Mouse (Mus musculus): ENCODE measurements around the gene Proca1. TPM values are rescaled to one million over a fixed set of nuclear protein-coding genes. Genes with fewer than 3 reads are reported as not detected.

Gene Proca1
- polyA plus RNA-seq (2014; fragmentation: Nextera tagmentation; extraction: Ambion mirVana) = 1.2 and 1.7 TPM in 2 replicates

DNA sequence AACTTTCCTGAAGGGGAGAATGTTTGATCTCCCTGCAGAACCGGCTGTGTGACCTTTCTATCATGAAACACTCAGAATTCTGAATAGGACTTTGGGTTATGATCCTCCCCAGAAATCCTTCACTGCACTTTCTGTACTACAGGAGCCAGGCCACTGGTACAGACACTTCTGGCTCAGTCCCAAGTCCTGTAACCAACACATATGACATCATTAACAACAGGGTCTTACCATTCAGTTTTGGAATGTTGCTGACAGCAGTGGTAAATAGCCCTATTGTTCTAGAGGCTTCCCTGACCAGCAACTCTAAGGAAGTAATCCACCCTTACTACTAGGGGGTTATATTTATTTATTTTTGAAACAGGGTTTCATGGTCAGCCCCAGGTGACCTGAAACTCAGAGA lies at the start of gene Proca1:
Gene Proca1, plus strand, starts transcription at position 280 of the 400 bp plus-strand sequence.
- Histone ChIP-seq H3K4me3 (ENCODE audit: low read depth, low read length) (no peak within 1 kb of the TSS), H3K27me3 (ENCODE audit: control insufficient read depth, insufficient read depth, low read length) (no peaks in the 10 kb centered on the region), H3K4me2 (ENCODE audit: low read depth, low read length) (no peak within 1 kb of the TSS), H3K27ac (replicated peaks; ENCODE audit: low read depth, low read length) (no peak within 1 kb of the TSS), H3K36me3 (replicated peaks; ENCODE audit: control insufficient read depth, insufficient read depth, low read depth, low read length) (peaks cover 3% of the 10 kb centered on the region; the same call in 1 of the 2 replicates), H3K4me1 (ENCODE audit: control insufficient read depth, insufficient read depth, low read length) (no peaks in the 10 kb centered on the region; the same call in 1 of the 2 replicates), H3K9ac (replicated peaks; ENCODE audit: low read length) (no peak within 1 kb of the TSS), H3K9me3 (replicated peaks; ENCODE audit: control insufficient read depth, low read length) (no peaks in the 10 kb centered on the region)
- DNase-seq (ENCODE audit: low spot score) (no peak), ATAC-seq (replicated peaks; ENCODE audit: insufficient number of reproducible peaks, low FRiP score, low TSS enrichment, low read depth) (no peak)
- 96% methylated on average over 1 of the region's 1 CpGs for WGBS

DNA sequence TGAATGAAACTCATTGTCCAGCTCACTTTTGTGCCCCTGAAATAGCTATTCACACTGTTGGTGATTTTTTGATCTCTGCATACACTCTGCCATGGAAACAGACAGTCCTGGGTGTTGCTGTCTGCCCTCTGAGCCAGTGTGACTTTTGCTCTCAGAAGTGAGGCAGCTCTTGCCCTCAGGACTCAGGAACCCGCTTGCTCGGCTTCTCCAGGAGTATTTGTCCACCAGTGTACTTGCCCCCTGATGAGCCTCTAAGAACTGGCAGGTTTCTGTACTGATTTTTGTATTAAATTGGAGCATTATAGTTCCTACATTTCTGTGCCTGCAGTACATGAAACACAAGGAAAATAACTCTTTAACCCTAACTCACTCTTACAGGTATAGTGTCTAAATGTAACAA lies 49.7 kb upstream of the Proca1 start:
- H3K36me3 ChIP-seq (replicated peaks; ENCODE audit: control insufficient read depth, insufficient read depth, low read depth, low read length) = peaks cover 2% of the 10 kb centered on the region
- DNase-seq (ENCODE audit: low spot score) = no peak

DNA sequence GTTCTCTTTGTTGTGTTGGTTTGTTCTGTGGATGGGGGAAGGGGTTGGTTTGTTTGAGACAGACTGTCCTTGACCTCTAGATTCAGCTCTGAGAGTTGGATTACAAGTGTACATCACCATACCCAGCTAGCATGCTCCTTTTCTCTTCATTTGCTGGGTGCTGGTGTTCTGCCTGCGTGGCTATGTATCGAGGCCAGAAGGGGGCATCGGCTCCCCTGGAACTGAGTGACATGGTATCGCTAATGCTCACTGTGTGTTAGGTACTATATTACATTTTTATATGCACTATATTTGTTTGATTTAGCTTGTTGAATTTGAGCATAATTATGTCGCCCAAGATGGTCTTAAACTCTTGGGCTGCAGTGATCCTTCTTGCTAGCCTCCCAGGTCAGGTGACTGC lies 47.0 kb upstream of the Proca1 start:
- Histone ChIP-seq H3K9me3 (replicated peaks; ENCODE audit: control insufficient read depth, low read length) (no peaks in the 10 kb centered on the region), H3K4me3 (ENCODE audit: low read depth, low read length) (no peak overlapping the region), H3K4me1 (ENCODE audit: control insufficient read depth, insufficient read depth, low read length) (no peaks in the 10 kb centered on the region), H3K9ac (replicated peaks; ENCODE audit: low read length) (no peak overlapping the region), H3K27me3 (ENCODE audit: control insufficient read depth, insufficient read depth, low read length) (no peaks in the 10 kb centered on the region), H3K36me3 (replicated peaks; ENCODE audit: control insufficient read depth, insufficient read depth, low read depth, low read length) (peaks cover 8% of the 10 kb centered on the region), H3K27ac (replicated peaks; ENCODE audit: low read depth, low read length) (no peak overlapping the region), H3K4me2 (ENCODE audit: low read depth, low read length) (no peak overlapping the region)
- no peak for DNase-seq (ENCODE audit: low spot score)
- 88% methylated on average over 5 of the region's 5 CpGs for WGBS
- ATAC-seq (replicated peaks; ENCODE audit: insufficient number of reproducible peaks, low FRiP score, low TSS enrichment, low read depth) = no peak

More for the DNA sequence above, 49.7 kb upstream of the Proca1 start:
- no peaks in the 10 kb centered on the region for H3K27me3 ChIP-seq (ENCODE audit: control insufficient read depth, insufficient read depth, low read length)
- ATAC-seq (replicated peaks; ENCODE audit: insufficient number of reproducible peaks, low FRiP score, low TSS enrichment, low read depth) = no peak
- no peaks in the 10 kb centered on the region for H3K4me1 ChIP-seq (ENCODE audit: control insufficient read depth, insufficient read depth, low read length)
- H3K4me2 ChIP-seq (ENCODE audit: low read depth, low read length) = no peak overlapping the region
- 90% methylated on average over 2 of the region's 2 CpGs for WGBS
- H3K9ac ChIP-seq (replicated peaks; ENCODE audit: low read length) = no peak overlapping the region
- H3K27ac ChIP-seq (replicated peaks; ENCODE audit: low read depth, low read length) = no peak overlapping the region
- no peak overlapping the region for H3K4me3 ChIP-seq (ENCODE audit: low read depth, low read length)
- H3K9me3 ChIP-seq (replicated peaks; ENCODE audit: control insufficient read depth, low read length) = no peaks in the 10 kb centered on the region

DNA sequence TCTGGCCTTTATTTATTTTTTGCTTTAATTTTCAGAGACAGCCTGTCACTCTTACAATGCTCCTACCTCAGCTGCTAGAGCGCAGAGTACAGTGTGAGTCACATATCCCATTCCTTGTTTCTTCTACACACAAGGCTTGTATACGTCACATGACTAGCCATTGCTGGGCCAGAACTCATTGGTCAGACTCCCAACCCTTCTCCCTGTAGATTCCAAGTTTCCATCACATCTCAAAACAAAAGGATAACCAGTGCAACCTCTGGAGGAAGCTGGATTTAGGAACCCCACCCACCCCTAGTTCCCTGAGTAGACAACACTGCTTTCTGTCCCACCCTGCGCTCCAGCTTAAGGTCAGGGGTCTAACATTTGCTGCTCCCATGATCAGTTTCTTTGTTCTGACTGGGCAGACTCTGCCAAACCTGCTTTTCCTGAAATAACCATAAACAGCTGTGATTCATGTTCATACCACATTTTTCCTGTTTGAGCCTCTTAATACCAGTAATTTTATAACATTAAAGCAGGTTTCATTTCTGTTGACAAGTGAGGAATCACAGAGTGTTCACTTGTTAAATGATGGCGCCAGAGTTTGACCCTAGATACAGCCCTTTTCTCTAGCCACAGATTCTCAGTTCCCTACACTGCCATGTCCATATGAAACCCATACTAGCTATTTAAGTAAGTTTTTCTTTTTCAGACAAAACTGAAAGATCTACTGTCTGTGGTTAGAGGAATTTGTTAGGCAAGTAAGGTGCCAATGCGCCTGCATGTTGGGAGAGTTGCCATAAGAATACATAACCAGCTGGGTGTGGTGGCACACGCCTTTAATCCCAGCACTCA lies 46.3 kb upstream of the Proca1 start:
- Histone ChIP-seq H3K9ac (replicated peaks; ENCODE audit: low read length) (no peak overlapping the region), H3K27ac (replicated peaks; ENCODE audit: low read depth, low read length) (no peak overlapping the region), H3K36me3 (replicated peaks; ENCODE audit: control insufficient read depth, insufficient read depth, low read depth, low read length) (peaks cover 8% of the 10 kb centered on the region), H3K27me3 (ENCODE audit: control insufficient read depth, insufficient read depth, low read length) (no peaks in the 10 kb centered on the region), H3K4me1 (ENCODE audit: control insufficient read depth, insufficient read depth, low read length) (no peaks in the 10 kb centered on the region), H3K4me2 (ENCODE audit: low read depth, low read length) (no peak overlapping the region), H3K4me3 (ENCODE audit: low read depth, low read length) (no peak overlapping the region), H3K9me3 (replicated peaks; ENCODE audit: control insufficient read depth, low read length) (no peaks in the 10 kb centered on the region)
- ATAC-seq (replicated peaks; ENCODE audit: insufficient number of reproducible peaks, low FRiP score, low TSS enrichment, low read depth) (no peak), DNase-seq (ENCODE audit: low spot score) (no peak)
- WGBS = 90% methylated on average over 6 of the region's 6 CpGs

DNA sequence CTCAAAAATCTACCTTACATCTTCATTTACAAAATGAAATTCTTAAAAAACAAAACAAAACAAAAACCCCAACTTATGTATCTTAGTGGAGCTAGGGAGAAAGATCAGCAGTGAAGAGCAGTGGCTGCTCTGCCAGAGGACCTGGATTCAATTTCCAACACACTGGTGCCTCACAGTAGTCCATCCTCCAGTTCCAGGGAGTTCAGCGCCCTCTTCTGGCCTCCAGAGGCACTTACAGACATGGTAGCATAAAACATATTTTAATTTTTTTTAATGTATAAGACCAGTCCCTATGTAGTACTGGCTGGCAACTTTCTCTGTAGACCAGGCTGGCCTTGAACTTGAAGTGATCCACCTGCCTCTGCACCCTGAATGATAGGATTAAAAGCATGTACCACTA lies 42.0 kb upstream of the Proca1 start:
- DNase-seq (ENCODE audit: low spot score) = peak; percentile 47

DNA sequence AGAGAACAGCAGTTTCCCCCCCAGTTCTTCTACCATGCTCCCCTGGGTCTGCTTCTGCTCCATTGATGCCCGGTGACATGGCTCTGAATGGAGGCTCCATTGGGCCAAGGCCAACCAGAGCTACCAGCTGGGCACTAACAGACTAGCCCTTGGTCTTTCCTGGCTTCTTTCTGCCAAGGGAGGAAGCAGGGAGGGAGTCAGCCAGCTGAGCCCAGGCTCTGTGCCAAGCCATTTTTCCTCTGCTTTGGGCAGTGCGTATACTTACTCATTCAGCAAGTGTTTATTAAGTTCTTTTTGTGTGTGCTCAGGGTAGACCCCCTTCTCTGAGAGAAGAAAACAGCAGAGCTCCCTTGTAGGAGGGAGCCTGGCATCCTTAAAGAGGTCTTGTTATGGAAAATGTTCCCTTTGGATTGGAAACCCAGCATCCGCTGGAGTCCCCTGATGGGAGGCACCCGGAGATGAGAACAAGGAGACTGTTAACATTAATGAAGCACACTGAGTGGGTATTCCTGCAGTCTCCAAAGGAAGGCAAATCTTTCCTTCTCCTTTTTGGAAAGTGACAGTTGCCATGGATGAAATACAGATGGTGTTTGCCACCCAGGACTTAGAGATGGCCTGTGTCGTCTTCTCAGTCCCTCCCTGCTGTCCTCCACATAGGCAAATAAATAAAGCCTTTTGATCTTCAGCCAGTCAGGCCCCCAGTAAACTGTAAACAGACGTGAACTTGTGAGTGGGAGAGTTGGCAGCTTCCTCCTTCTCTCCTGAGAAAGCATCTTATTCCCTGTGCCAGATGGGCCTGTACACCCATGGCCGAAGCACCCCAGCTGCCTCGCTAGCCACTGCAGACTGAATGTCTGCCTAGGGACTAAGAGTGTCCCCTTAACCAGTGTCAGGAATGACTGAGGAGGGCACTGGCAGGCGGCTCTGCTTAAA lies 40.6 kb upstream of the Proca1 start:
- H3K4me2 ChIP-seq (ENCODE audit: low read depth, low read length) = no peak overlapping the region
- no peaks in the 10 kb centered on the region for H3K27me3 ChIP-seq (ENCODE audit: control insufficient read depth, insufficient read depth, low read length)
- no peak for ATAC-seq (replicated peaks; ENCODE audit: insufficient number of reproducible peaks, low FRiP score, low TSS enrichment, low read depth)
- H3K9ac ChIP-seq (replicated peaks; ENCODE audit: low read length) = no peak overlapping the region
- no peak overlapping the region for H3K27ac ChIP-seq (replicated peaks; ENCODE audit: low read depth, low read length)
- no peaks in the 10 kb centered on the region for H3K9me3 ChIP-seq (replicated peaks; ENCODE audit: control insufficient read depth, low read length)
- no peaks in the 10 kb centered on the region; the same call in 1 of the 2 replicates for H3K4me1 ChIP-seq (ENCODE audit: control insufficient read depth, insufficient read depth, low read length)
- H3K4me3 ChIP-seq (ENCODE audit: low read depth, low read length) = no peak overlapping the region
- 78% methylated on average over 9 of the region's 9 CpGs for WGBS
- DNase-seq (ENCODE audit: low spot score) = no peak
- peaks cover 15% of the 10 kb centered on the region for H3K36me3 ChIP-seq (replicated peaks; ENCODE audit: control insufficient read depth, insufficient read depth, low read depth, low read length)

More for the DNA sequence above, 42.0 kb upstream of the Proca1 start:
- Histone ChIP-seq H3K36me3 (replicated peaks; ENCODE audit: control insufficient read depth, insufficient read depth, low read depth, low read length) (peaks cover 13% of the 10 kb centered on the region), H3K4me1 (ENCODE audit: control insufficient read depth, insufficient read depth, low read length) (no peaks in the 10 kb centered on the region), H3K4me2 (ENCODE audit: low read depth, low read length) (no peak overlapping the region), H3K27ac (replicated peaks; ENCODE audit: low read depth, low read length) (no peak overlapping the region), H3K4me3 (ENCODE audit: low read depth, low read length) (no peak overlapping the region), H3K27me3 (ENCODE audit: control insufficient read depth, insufficient read depth, low read length) (no peaks in the 10 kb centered on the region), H3K9ac (replicated peaks; ENCODE audit: low read length) (no peak overlapping the region), H3K9me3 (replicated peaks; ENCODE audit: control insufficient read depth, low read length) (no peaks in the 10 kb centered on the region)
- no peak for ATAC-seq (replicated peaks; ENCODE audit: insufficient number of reproducible peaks, low FRiP score, low TSS enrichment, low read depth)
- WGBS = 28% methylated on average over 1 of the region's 1 CpGs

DNA sequence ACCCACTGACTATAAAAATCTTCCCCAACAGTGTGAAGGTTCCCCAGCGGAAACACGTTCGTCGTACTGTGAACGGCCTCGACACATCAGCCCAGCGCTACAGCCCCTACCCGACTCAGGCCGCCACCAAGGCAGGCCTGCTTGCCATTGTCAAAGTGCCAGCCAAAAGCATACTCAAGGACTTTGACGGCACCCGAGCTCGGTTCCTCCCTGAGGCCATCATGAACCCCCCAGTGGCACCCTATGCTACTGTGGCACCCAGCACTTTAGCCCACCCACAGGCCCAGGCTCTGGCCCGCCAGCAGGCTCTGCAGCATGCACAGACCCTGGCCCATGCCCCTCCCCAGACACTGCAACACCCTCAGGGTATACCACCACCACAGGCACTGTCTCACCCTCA lies 39.4 kb upstream of the Proca1 start:
- no peak overlapping the region for H3K4me3 ChIP-seq (ENCODE audit: low read depth, low read length)
- ATAC-seq (replicated peaks; ENCODE audit: insufficient number of reproducible peaks, low FRiP score, low TSS enrichment, low read depth) (no peak), DNase-seq (ENCODE audit: low spot score) (no peak)
- H3K9me3 ChIP-seq (replicated peaks; ENCODE audit: control insufficient read depth, low read length) = no peaks in the 10 kb centered on the region
- peaks cover 15% of the 10 kb centered on the region for H3K36me3 ChIP-seq (replicated peaks; ENCODE audit: control insufficient read depth, insufficient read depth, low read depth, low read length)
- no peak overlapping the region for H3K4me2 ChIP-seq (ENCODE audit: low read depth, low read length)
- no peaks in the 10 kb centered on the region for H3K27me3 ChIP-seq (ENCODE audit: control insufficient read depth, insufficient read depth, low read length)
- no peak overlapping the region for H3K9ac ChIP-seq (replicated peaks; ENCODE audit: low read length)
- no peak overlapping the region for H3K27ac ChIP-seq (replicated peaks; ENCODE audit: low read depth, low read length)
- no peaks in the 10 kb centered on the region; the same call in 1 of the 2 replicates for H3K4me1 ChIP-seq (ENCODE audit: control insufficient read depth, insufficient read depth, low read length)
- WGBS = 88% methylated on average over 13 of the region's 13 CpGs
